Mouse (Mus musculus): ENCODE data around the gene Anapc7.

The Anapc7 gene

GRCm38 (mm10) chr5:122421271-122422068, at the start of gene Anapc7:
Anapc7 (plus strand) TSS chr5:122421693.
- no peak for DNase-seq (ENCODE audit: low read depth, low spot score)
- Histone ChIP-seq H3K36me3 (ENCODE audit: control insufficient read depth, insufficient read depth, low read length, poor library complexity, severe bottlenecking) (no peaks in the 10 kb centered on the region), H3K27me3 (ENCODE audit: control insufficient read depth, insufficient read depth, low read length, poor library complexity, severe bottlenecking) (no peaks in the 10 kb centered on the region)

GRCm38 (mm10) chr5:122372192-122372769, 49.2 kb upstream of the Anapc7 start, which contains the start of gene Fam216a:
Fam216a (minus strand) TSS chr5:122372364.
- DNase-seq (ENCODE audit: low read depth, low spot score): peak; percentile 99
- H3K36me3 ChIP-seq (ENCODE audit: control insufficient read depth, insufficient read depth, low read length, poor library complexity, severe bottlenecking): no peaks in the 10 kb centered on the region
- no peaks in the 10 kb centered on the region for H3K27me3 ChIP-seq (ENCODE audit: control insufficient read depth, insufficient read depth, low read length, poor library complexity, severe bottlenecking)

DNA sequence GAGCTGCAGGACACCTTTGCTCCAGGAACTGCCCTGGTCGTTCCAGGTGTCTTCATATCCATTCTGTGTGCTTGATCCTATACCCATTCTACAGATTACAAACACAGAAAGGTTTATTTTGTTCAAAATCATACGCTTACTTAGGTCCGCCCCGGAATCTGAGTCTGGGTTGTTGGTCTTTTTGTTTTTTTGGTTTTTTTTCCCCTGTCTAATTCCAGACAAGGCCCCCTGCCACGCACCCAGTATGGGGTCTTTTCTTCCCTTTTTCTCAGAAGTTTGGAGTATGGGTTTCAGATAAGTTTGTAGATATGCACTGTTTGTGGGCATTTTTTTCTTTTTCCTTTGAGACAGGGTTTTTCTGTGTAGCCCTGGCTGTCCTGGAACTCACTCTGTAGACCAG, 48.6 kb upstream of the Anapc7 start:
- DNase-seq (ENCODE audit: low read depth, low spot score): no peak
- Histone ChIP-seq H3K36me3 (ENCODE audit: control insufficient read depth, insufficient read depth, low read length, poor library complexity, severe bottlenecking) (no peaks in the 10 kb centered on the region), H3K27me3 (ENCODE audit: control insufficient read depth, insufficient read depth, low read length, poor library complexity, severe bottlenecking) (no peaks in the 10 kb centered on the region)

DNA sequence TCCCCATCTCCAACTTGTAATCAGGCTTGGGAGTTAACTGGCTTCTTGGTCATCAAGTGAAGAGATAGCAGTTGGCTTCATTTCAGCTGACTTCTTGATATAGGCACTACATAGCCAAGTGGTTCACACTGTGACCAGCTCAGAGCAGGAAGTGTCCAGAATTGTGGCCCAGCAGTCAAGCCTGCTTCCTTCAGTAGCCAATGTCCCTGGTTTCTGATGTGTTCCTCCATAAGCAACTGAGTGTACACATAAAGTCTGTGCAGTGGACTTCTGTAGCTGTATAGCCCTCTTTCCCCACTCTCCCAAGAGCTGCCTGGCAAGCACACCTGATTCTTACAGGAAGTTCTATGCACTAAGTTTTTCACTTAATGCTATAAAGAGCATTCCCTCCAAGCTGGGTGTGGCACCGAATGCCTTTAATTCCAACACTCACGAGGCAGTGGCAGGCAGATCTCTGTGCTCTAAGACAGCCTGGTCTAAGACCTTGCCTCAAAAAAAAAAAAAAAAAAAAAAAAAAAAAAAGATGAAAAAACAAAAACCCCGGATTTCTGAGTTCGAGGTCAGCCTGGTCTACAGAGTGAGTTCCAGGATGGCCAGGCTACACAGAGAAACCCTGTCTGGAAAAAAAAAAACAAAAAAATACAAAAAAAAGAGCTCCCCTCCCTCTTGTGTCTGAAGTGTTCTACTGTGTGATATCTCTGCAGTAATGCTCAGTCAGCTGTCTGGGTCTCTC, 44.2 kb upstream of the Anapc7 start:
- Histone ChIP-seq H3K36me3 (ENCODE audit: control insufficient read depth, insufficient read depth, low read length, poor library complexity, severe bottlenecking) (peaks cover 12% of the 10 kb centered on the region), H3K27me3 (ENCODE audit: control insufficient read depth, insufficient read depth, low read length, poor library complexity, severe bottlenecking) (no peaks in the 10 kb centered on the region)
- DNase-seq (ENCODE audit: low read depth, low spot score): no peak

GRCm38 (mm10) chr5:122378171-122378570, 43.3 kb upstream of the Anapc7 start:
- H3K36me3 ChIP-seq (ENCODE audit: control insufficient read depth, insufficient read depth, low read length, poor library complexity, severe bottlenecking): peaks cover 14% of the 10 kb centered on the region
- DNase-seq (ENCODE audit: low read depth, low spot score): no peak
- H3K27me3 ChIP-seq (ENCODE audit: control insufficient read depth, insufficient read depth, low read length, poor library complexity, severe bottlenecking): no peaks in the 10 kb centered on the region

DNA sequence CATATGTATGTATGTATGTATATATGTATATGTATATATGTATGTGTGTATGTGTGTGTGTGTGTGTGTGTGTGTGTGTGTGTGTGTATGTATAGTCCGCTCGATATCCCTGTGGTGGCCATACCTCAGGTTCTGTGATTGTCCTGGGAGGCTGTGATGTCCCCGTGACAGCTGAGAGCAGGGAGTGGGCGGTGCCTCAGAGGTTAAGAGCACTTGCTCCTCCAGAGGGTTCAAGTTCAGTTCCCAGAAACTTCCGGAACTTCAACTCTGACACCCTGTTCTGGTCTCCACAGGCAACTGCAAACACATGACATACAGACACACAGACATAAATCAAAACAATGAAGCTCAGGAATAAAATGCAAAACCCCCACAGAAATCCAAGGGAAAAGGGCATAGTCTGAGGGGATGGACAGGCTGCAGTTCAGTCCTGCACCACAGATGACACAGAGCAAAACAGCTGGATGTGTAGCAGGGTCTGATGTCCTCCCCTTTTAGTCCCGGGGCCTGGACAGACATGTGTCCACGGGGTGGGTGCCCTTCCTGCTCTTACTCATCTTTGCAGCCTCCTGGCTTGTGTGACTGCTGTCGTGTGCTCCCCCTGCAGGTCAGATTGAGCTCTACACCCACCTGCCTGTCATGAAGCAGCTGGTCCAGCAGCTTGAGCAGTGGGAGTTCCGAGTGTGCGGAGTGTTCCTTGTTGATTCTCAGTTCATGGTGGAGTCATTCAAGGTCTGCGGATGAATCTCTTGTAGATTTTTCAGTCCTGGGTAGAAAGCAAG, 41.9 kb upstream of the Anapc7 start:
- Histone ChIP-seq H3K27me3 (ENCODE audit: control insufficient read depth, insufficient read depth, low read length, poor library complexity, severe bottlenecking) (no peaks in the 10 kb centered on the region), H3K36me3 (ENCODE audit: control insufficient read depth, insufficient read depth, low read length, poor library complexity, severe bottlenecking) (peaks cover 14% of the 10 kb centered on the region)
- DNase-seq (ENCODE audit: low read depth, low spot score): peak; percentile 89

DNA sequence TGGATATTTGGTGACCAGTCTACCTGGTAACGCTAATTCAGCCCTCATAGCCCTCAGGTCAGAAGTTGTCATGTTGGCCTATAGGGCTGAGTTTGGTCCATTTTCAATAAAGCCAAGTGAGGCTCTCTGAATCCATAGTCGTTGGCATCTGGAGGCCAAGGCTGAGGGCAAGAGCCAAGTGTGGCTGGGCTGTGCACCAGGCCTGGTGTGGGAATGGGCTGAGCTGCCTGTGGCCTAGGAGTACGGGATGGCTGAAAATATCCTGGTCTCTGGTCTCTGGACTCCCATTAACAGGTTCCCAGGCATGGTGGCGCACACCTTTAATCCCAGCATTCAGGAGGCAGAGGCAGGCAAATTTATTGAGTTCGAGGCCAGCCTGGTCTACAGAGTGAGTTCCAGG, 31.5 kb upstream of the Anapc7 start:
- Histone ChIP-seq H3K27me3 (ENCODE audit: control insufficient read depth, insufficient read depth, low read length, poor library complexity, severe bottlenecking) (no peaks in the 10 kb centered on the region), H3K36me3 (ENCODE audit: control insufficient read depth, insufficient read depth, low read length, poor library complexity, severe bottlenecking) (no peaks in the 10 kb centered on the region)
- DNase-seq (ENCODE audit: low read depth, low spot score): no peak

GRCm38 (mm10) chr5:122390671-122391070, 30.8 kb upstream of the Anapc7 start:
- Histone ChIP-seq H3K36me3 (ENCODE audit: control insufficient read depth, insufficient read depth, low read length, poor library complexity, severe bottlenecking) (no peaks in the 10 kb centered on the region), H3K27me3 (ENCODE audit: control insufficient read depth, insufficient read depth, low read length, poor library complexity, severe bottlenecking) (no peaks in the 10 kb centered on the region)
- no peak for DNase-seq (ENCODE audit: low read depth, low spot score)

GRCm38 (mm10) chr5:122391178-122391785, 30.2 kb upstream of the Anapc7 start:
- no peak for DNase-seq (ENCODE audit: low read depth, low spot score)

GRCm38 (mm10) chr5:122391786-122392180, 29.7 kb upstream of the Anapc7 start, which contains the start of gene Arpc3:
Arpc3 (plus strand) TSS chr5:122391878.
- Histone ChIP-seq H3K36me3 (ENCODE audit: control insufficient read depth, insufficient read depth, low read length, poor library complexity, severe bottlenecking) (no peaks in the 10 kb centered on the region), H3K27me3 (ENCODE audit: control insufficient read depth, insufficient read depth, low read length, poor library complexity, severe bottlenecking) (no peaks in the 10 kb centered on the region)
- DNase-seq (ENCODE audit: low read depth, low spot score): peak; percentile 97

More at GRCm38 (mm10) chr5:122391178-122391785, 30.2 kb upstream of the Anapc7 start:
- Histone ChIP-seq H3K36me3 (ENCODE audit: control insufficient read depth, insufficient read depth, low read length, poor library complexity, severe bottlenecking) (no peaks in the 10 kb centered on the region), H3K27me3 (ENCODE audit: control insufficient read depth, insufficient read depth, low read length, poor library complexity, severe bottlenecking) (no peaks in the 10 kb centered on the region)

DNA sequence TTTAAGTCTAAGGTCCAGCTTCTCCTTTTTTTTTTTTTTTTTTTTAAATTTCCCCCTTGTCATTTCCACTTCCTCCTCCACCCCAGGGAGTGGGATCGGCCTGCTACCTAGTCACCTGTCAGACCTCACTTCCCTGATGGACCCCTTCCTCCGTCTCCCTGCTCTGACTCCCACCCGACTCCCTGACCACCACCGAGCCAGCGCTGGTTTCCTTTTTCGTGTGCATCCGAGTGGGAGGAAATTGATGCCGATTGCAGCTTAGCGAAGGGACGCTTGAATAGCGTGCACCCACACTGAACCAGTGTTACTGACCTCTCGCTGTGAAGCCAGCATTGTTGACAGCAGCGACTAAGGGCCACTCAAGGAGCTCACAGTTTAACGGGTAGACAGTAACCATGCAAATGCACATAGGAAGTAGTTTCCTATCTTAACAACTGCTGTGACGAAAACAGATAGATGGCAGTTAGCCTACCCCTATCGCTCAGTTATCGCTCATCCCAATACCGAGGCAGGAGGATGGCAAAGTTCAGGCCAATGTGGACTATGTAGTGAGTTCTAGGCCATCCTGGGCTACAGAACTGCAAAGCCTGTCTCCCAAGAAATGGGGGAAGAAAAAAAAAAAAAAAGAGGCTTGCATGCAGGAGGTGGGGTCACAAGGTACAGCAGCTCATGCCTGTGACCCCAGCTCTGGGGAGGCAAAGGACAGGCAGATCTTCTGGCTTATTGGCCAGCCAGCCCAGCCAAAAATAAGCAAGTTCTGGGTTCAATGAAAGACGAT, 29.1 kb upstream of the Anapc7 start:
- DNase-seq (ENCODE audit: low read depth, low spot score): peak; percentile 64
- no peaks in the 10 kb centered on the region for H3K27me3 ChIP-seq (ENCODE audit: control insufficient read depth, insufficient read depth, low read length, poor library complexity, severe bottlenecking)
- no peaks in the 10 kb centered on the region for H3K36me3 ChIP-seq (ENCODE audit: control insufficient read depth, insufficient read depth, low read length, poor library complexity, severe bottlenecking)

DNA sequence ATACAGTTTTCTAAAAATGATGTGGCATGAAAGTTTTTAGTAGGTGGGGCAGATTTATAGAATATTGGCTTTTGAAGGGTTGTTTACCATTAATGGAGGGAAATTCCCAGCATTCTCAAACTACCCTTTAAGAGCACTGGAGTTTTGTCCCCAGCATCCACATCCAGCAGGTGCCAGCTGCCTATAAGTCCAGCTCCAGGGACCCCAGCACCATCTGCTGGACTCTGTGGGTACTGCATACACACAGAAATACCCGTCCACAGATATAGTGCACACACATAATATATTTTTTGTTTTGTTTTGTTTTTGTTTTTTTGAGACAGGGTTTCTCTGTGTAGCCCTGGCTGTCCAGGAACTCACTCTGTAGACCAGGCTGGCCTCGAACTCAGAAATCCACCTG, 27.6 kb upstream of the Anapc7 start:
- peaks cover 2% of the 10 kb centered on the region; the same call in 1 of the 2 replicates for H3K36me3 ChIP-seq (ENCODE audit: control insufficient read depth, insufficient read depth, low read length, poor library complexity, severe bottlenecking)

GRCm38 (mm10) chr5:122396791-122397190, 24.7 kb upstream of the Anapc7 start:
- peaks cover 2% of the 10 kb centered on the region; the same call in 1 of the 2 replicates for H3K36me3 ChIP-seq (ENCODE audit: control insufficient read depth, insufficient read depth, low read length, poor library complexity, severe bottlenecking)
- H3K27me3 ChIP-seq (ENCODE audit: control insufficient read depth, insufficient read depth, low read length, poor library complexity, severe bottlenecking): no peaks in the 10 kb centered on the region
- DNase-seq (ENCODE audit: low read depth, low spot score): no peak

More for the DNA sequence above, 27.6 kb upstream of the Anapc7 start:
- peak; percentile 89 for DNase-seq (ENCODE audit: low read depth, low spot score)
- no peaks in the 10 kb centered on the region for H3K27me3 ChIP-seq (ENCODE audit: control insufficient read depth, insufficient read depth, low read length, poor library complexity, severe bottlenecking)
